ENCODE assay signal across 18 mouse cellular contexts in genomic region chr6:80993511-80993910, GRCm38 (mm10).
"Had no signal": no experiment of that assay in that cellular context is flagged by ENCODE, and none has a peak within 500 bp of the region (broad histone marks: within the 10 kb centered on the region; RNA-seq: fewer than 3 reads in every experiment).

No protein-coding gene starts in this region.

- H3K4me1 ChIP-seq: kidney, embryonic 15.5 days; limb, embryonic 13.5 days; liver, embryonic 12.5 days; liver, embryonic 15.5 days; lung, embryonic 15.5 days; megakaryocyte, embryonic 14.5 days; midbrain, embryonic 10.5 days; midbrain, embryonic 13.5 days; neural tube, embryonic 13.5 days had no signal

- H3K27me3 ChIP-seq: kidney, embryonic 15.5 days; limb, embryonic 13.5 days; liver, embryonic 12.5 days; liver, embryonic 15.5 days; lung, embryonic 15.5 days; megakaryocyte, embryonic 14.5 days; midbrain, embryonic 13.5 days; neural tube, embryonic 13.5 days had no signal

- H3K4me3 ChIP-seq: kidney, embryonic 15.5 days; limb, embryonic 13.5 days; liver, embryonic 12.5 days; liver, embryonic 15.5 days; lung, embryonic 15.5 days; megakaryocyte, embryonic 14.5 days; midbrain, embryonic 10.5 days; midbrain, embryonic 13.5 days; myocyte; neural tube, embryonic 13.5 days had no signal

- H3K4me2 ChIP-seq: kidney, embryonic 15.5 days; limb, embryonic 13.5 days; liver, embryonic 12.5 days; liver, embryonic 15.5 days; lung, embryonic 15.5 days; midbrain, embryonic 13.5 days; neural tube, embryonic 13.5 days had no signal

- DNase-seq: kidney, postnatal 36 days; left cerebral cortex, postnatal 4 days; liver; retina, postnatal 1 day; thymus, adult 18-20 months; thymus, postnatal 36 days had no signal

- H3K36me3 ChIP-seq: kidney, embryonic 15.5 days; limb, embryonic 13.5 days; liver, embryonic 12.5 days; liver, embryonic 15.5 days; lung, embryonic 15.5 days; midbrain, embryonic 10.5 days; midbrain, embryonic 13.5 days; neural tube, embryonic 13.5 days had no signal

- H3K27ac ChIP-seq: kidney, embryonic 15.5 days; limb, embryonic 13.5 days; liver, embryonic 12.5 days; liver, embryonic 15.5 days; lung, embryonic 15.5 days; midbrain, embryonic 10.5 days; midbrain, embryonic 13.5 days; neural tube, embryonic 13.5 days had no signal

- H3K9ac ChIP-seq: kidney, embryonic 15.5 days; limb, embryonic 13.5 days; liver, embryonic 12.5 days; liver, embryonic 15.5 days; lung, embryonic 15.5 days; midbrain, embryonic 13.5 days; neural tube, embryonic 13.5 days had no signal

- ATAC-seq: intestine, postnatal 0 days; liver, embryonic 12.5 days; midbrain, embryonic 13.5 days; midbrain, embryonic 16.5 days had no signal

- H3K9me3 ChIP-seq: kidney, embryonic 15.5 days; limb, embryonic 13.5 days; liver, embryonic 12.5 days; liver, embryonic 15.5 days; lung, embryonic 15.5 days; megakaryocyte, embryonic 14.5 days; midbrain, embryonic 10.5 days; midbrain, embryonic 13.5 days; neural tube, embryonic 13.5 days had no signal
